18 mouse cellular contexts compared by ENCODE assay signal in the genomic region with DNA sequence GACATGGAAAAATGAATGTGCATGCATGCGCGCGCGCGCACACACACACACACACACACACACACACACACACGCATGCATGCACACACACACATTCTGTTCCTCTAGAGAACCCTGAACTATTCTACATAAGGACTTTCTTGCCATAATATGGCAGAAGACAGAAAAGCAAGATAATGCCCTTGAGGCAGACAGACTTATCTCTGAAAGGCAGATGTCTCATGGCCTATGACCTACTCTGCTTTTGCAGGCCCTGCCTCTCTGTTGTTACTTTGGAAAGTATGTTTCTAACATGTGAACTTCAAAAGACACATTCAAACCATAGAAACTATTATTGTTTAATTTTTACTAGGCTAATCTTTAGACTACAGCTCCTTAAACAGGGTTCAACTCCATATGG.
DNase-seq lines count a peak whose midpoint lies in the region; ATAC-seq and TF ChIP-seq lines count a peak whose summit lies in the region.
"Had no signal": no experiment of that assay in that cellular context is flagged by ENCODE, and none has a peak within 500 bp of the region (broad histone marks: within the 10 kb centered on the region; RNA-seq: fewer than 3 reads in every experiment).

No protein-coding gene starts in this region.

- H3K36me3 ChIP-seq in liver, embryonic 12.5 days, result no peaks in the 10 kb centered on the region
- H3K36me3 ChIP-seq in liver, postnatal 0 days (replicated peaks; ENCODE audit: insufficient read depth, low read length), result no peaks in the 10 kb centered on the region
- H3K36me3 ChIP-seq in liver, embryonic 15.5 days (replicated peaks), result no peaks in the 10 kb centered on the region
- H3K36me3 ChIP-seq in hindbrain, embryonic 14.5 days (replicated peaks; ENCODE audit: control insufficient read depth, insufficient read depth), result no peaks in the 10 kb centered on the region
- H3K36me3 ChIP-seq: embryonic facial prominence, embryonic 15.5 days; forebrain, embryonic 12.5 days; hindbrain, embryonic 13.5 days; intestine, embryonic 15.5 days had no signal

- no peak for DNase-seq in liver, postnatal 0 days
- DNase-seq in frontal cortex, adult 2 months (ENCODE audit: extremely low spot score in 1 of 2, low spot score in 1 of 2), result no peak
- DNase-seq in embryo, embryonic 10.5 days (ENCODE audit: low spot score), result no peak
- no peak for DNase-seq in hindbrain, embryonic 14.5 days (ENCODE audit: low spot score)
- DNase-seq: adrenal gland, postnatal 10 days; cerebellum, adult 2 months; cerebellum, postnatal 10 days; embryo, embryonic 11 days; gastrocnemius, postnatal 14 days; heart, postnatal 14 days had no signal

- 92% methylated on average over 6 of the region's 6 CpGs for WGBS in liver, embryonic 12.5 days (ENCODE audit: insufficient replicate concordance)
- 94% methylated on average over 6 of the region's 6 CpGs for WGBS in liver, postnatal 0 days (ENCODE audit: insufficient replicate concordance)
- WGBS in liver, embryonic 15.5 days (ENCODE audit: insufficient replicate concordance), result 84% methylated on average over 6 of the region's 6 CpGs
- WGBS in hindbrain, embryonic 14.5 days, result over 99% methylated on average over 6 of the region's 6 CpGs

- no peak overlapping the region for H3K4me2 ChIP-seq in liver, embryonic 12.5 days
- no peak overlapping the region for H3K4me2 ChIP-seq in liver, postnatal 0 days (ENCODE audit: low read depth, low read length)
- H3K4me2 ChIP-seq in liver, embryonic 15.5 days, result no peak overlapping the region
- no peak overlapping the region for H3K4me2 ChIP-seq in hindbrain, embryonic 14.5 days (replicated peaks)
- H3K4me2 ChIP-seq: embryonic facial prominence, embryonic 15.5 days; forebrain, embryonic 12.5 days; hindbrain, embryonic 13.5 days; intestine, embryonic 15.5 days had no signal

- H3K9me3 ChIP-seq in liver, embryonic 12.5 days (replicated peaks), result no peaks in the 10 kb centered on the region
- no peaks in the 10 kb centered on the region for H3K9me3 ChIP-seq in liver, postnatal 0 days (ENCODE audit: low read length)
- no peaks in the 10 kb centered on the region for H3K9me3 ChIP-seq in liver, embryonic 15.5 days (replicated peaks)
- no peaks in the 10 kb centered on the region for H3K9me3 ChIP-seq in hindbrain, embryonic 14.5 days (ENCODE audit: control insufficient read depth, low read length)
- H3K9me3 ChIP-seq: embryonic facial prominence, embryonic 15.5 days; forebrain, embryonic 12.5 days; hindbrain, embryonic 13.5 days; intestine, embryonic 15.5 days had no signal

- H3K27ac ChIP-seq in liver, embryonic 12.5 days, result no peak overlapping the region
- H3K27ac ChIP-seq in liver, postnatal 0 days (ENCODE audit: low read depth), result no peak overlapping the region
- H3K27ac ChIP-seq in liver, embryonic 15.5 days (replicated peaks), result no peak overlapping the region
- H3K27ac ChIP-seq in hindbrain, embryonic 14.5 days, result no peak overlapping the region
- H3K27ac ChIP-seq: embryonic facial prominence, embryonic 15.5 days; forebrain, embryonic 12.5 days; hindbrain, embryonic 13.5 days; intestine, embryonic 15.5 days had no signal

- no peak overlapping the region for H3K4me3 ChIP-seq in liver, embryonic 12.5 days
- no peak overlapping the region for H3K4me3 ChIP-seq in liver, postnatal 0 days (ENCODE audit: low read depth, low read length)
- H3K4me3 ChIP-seq in liver, embryonic 15.5 days (replicated peaks), result no peak overlapping the region
- H3K4me3 ChIP-seq in hindbrain, embryonic 14.5 days (replicated peaks; ENCODE audit: low read length), result no peak overlapping the region
- H3K4me3 ChIP-seq: embryonic facial prominence, embryonic 15.5 days; forebrain, embryonic 12.5 days; hindbrain, embryonic 13.5 days; intestine, embryonic 15.5 days had no signal

- no peak for TF ChIP-seq CTCF in liver, postnatal 0 days (IDR thresholded peaks at IDR 0.05; ENCODE audit: low read depth)

- peaks cover 11% of the 10 kb centered on the region for H3K4me1 ChIP-seq in liver, embryonic 12.5 days
- no peaks in the 10 kb centered on the region; the same call in 1 of the 2 replicates for H3K4me1 ChIP-seq in liver, postnatal 0 days (ENCODE audit: insufficient read depth)
- H3K4me1 ChIP-seq in liver, embryonic 15.5 days (replicated peaks), result peaks cover 11% of the 10 kb centered on the region; the same call in 1 of the 2 replicates
- H3K4me1 ChIP-seq in hindbrain, embryonic 14.5 days (replicated peaks; ENCODE audit: control insufficient read depth, insufficient read depth, low read length), result no peaks in the 10 kb centered on the region
- H3K4me1 ChIP-seq: embryonic facial prominence, embryonic 15.5 days; forebrain, embryonic 12.5 days; hindbrain, embryonic 13.5 days; intestine, embryonic 15.5 days had no signal

- no peak overlapping the region for H3K9ac ChIP-seq in liver, embryonic 12.5 days
- no peak overlapping the region for H3K9ac ChIP-seq in liver, postnatal 0 days (replicated peaks)
- H3K9ac ChIP-seq in liver, embryonic 15.5 days, result no peak overlapping the region
- H3K9ac ChIP-seq in hindbrain, embryonic 14.5 days, result no peak overlapping the region
- H3K9ac ChIP-seq: embryonic facial prominence, embryonic 15.5 days; forebrain, embryonic 12.5 days; hindbrain, embryonic 13.5 days; intestine, embryonic 15.5 days had no signal

- no peaks in the 10 kb centered on the region for H3K27me3 ChIP-seq in liver, embryonic 12.5 days (replicated peaks)
- no peaks in the 10 kb centered on the region for H3K27me3 ChIP-seq in liver, postnatal 0 days (ENCODE audit: insufficient read depth, low read length)
- H3K27me3 ChIP-seq in liver, embryonic 15.5 days, result no peaks in the 10 kb centered on the region; the same call in 1 of the 2 replicates
- H3K27me3 ChIP-seq in hindbrain, embryonic 14.5 days (ENCODE audit: control insufficient read depth, insufficient read depth, low read length), result no peaks in the 10 kb centered on the region
- H3K27me3 ChIP-seq: embryonic facial prominence, embryonic 15.5 days; forebrain, embryonic 12.5 days; hindbrain, embryonic 13.5 days; intestine, embryonic 15.5 days had no signal

- peak; percentile 85 for ATAC-seq in liver, embryonic 12.5 days
- no peak for ATAC-seq in liver, postnatal 0 days
- 0 out of 2 replicates have a peak, but pooled peaks have one; percentile 56 for ATAC-seq in erythroblast, adult 5-6 weeks (replicated peaks; ENCODE audit: low FRiP score, poor library complexity, severe bottlenecking)
- ATAC-seq in liver, embryonic 15.5 days (ENCODE audit: insufficient read depth), result peak; percentile 76
- ATAC-seq in hindbrain, embryonic 14.5 days (ENCODE audit: low FRiP score), result no peak
- ATAC-seq: forebrain, embryonic 16.5 days; intestine, embryonic 15.5 days had no signal

- TF ChIP-seq EP300 in liver, postnatal 0 days (IDR thresholded peaks at IDR 0.05; ENCODE audit: low read depth), result no peak

Comparison
In these comparisons a context has a peak if more than half of its experiments do, and no peak if none do; other contexts are left out.
1. ATAC-seq: peak in liver, embryonic 12.5 days (single experiment), erythroblast, adult 5-6 weeks (single experiment) and liver, embryonic 15.5 days (single experiment); none in liver, postnatal 0 days (single experiment) and hindbrain, embryonic 14.5 days (single experiment).